ENCODE assay signal across 9 mouse cellular contexts in the genomic region with DNA sequence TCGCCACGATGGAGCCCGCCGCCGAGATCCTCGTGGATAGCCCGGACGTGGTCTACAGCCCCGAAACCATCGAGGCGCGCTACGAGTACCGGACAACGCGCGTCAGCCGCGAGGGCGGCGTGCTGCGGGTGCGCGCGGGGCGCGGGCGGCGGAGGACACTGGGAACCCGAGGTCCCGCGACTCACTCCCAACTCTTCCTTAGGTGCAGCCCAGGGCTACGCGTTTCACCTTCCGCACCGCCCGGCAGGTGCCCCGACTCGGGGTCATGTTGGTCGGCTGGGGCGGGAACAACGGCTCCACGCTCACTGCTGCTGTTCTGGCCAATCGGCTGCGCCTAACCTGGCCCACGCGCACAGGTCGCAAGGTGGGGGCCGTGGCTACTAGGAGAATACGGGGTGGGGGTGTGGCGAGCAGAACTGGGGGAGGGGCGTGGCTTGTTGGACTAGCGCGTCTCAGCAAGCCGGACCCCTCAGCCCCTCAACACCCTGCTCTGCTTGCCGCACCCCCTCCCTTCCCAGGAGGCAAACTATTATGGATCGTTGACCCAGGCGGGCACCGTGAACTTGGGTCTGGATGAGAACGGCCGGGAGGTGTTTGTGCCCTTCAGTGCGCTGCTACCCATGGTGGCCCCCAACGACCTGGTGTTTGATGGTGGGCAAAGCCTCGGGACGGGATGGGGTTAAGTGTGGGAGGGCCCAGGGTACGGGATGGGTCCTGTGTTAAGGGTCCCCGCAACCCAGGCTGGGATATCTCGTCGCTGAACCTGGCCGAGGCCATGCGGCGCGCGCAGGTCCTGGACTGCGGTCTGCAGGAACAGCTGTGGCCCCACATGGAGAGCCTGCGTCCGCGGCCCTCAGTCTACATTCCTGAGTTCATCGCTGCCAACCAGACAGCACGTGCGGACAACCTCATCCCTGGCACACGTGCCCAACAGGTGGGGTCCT. TPM values are rescaled to one million over a fixed set of nuclear protein-coding genes. Genes with fewer than 3 reads are reported as not detected.
DNase-seq lines count a peak whose midpoint lies in the region; ATAC-seq and TF ChIP-seq lines count a peak whose summit lies in the region.
"Had no signal": no experiment of that assay in that cellular context is flagged by ENCODE, and none has a peak within 500 bp of the region (broad histone marks: within the 10 kb centered on the region; RNA-seq: fewer than 3 reads in every experiment).

No protein-coding gene starts in this region.

- H3K27me3 ChIP-seq in heart, postnatal 0 days (ENCODE audit: control insufficient read depth, insufficient read depth, low read length) = no peaks in the 10 kb centered on the region
- no peaks in the 10 kb centered on the region; the same call in 1 of the 2 replicates for H3K27me3 ChIP-seq in limb, embryonic 12.5 days
- peaks cover 26% of the 10 kb centered on the region for H3K27me3 ChIP-seq in midbrain, embryonic 13.5 days

- peak; percentile 46 for DNase-seq in right cerebral cortex, postnatal 4 days
- no peak for DNase-seq in right cerebral cortex, postnatal 25 days
- DNase-seq in cerebellum, postnatal 10 days = peak; percentile 74 to 76
- DNase-seq in heart, postnatal 0 days (ENCODE audit: low spot score) = no peak
- DNase-seq in yolk sac, embryonic 10.5 days (ENCODE audit: low spot score) = peak; percentile 35
- DNase-seq in urinary bladder, postnatal 10 days (ENCODE audit: low spot score) = no peak

- TF ChIP-seq EP300 in heart, postnatal 0 days (IDR thresholded peaks at IDR 0.05; ENCODE audit: low read depth) = no peak

- TF ChIP-seq CTCF in heart, postnatal 0 days (IDR thresholded peaks at IDR 0.05; ENCODE audit: low read depth) = no peak

- peak overlapping the region; percentile 37 for H3K9ac ChIP-seq in heart, postnatal 0 days (replicated peaks; ENCODE audit: low read depth, low read length)
- peak overlapping the region; percentile 75 for H3K9ac ChIP-seq in limb, embryonic 12.5 days (replicated peaks)
- peak overlapping the region; percentile 78 for H3K9ac ChIP-seq in midbrain, embryonic 13.5 days (replicated peaks)

- peaks cover 25% of the 10 kb centered on the region for H3K36me3 ChIP-seq in heart, postnatal 0 days (replicated peaks; ENCODE audit: control insufficient read depth, insufficient read depth, low read length)
- H3K36me3 ChIP-seq in limb, embryonic 12.5 days = peaks cover 54% of the 10 kb centered on the region
- H3K36me3 ChIP-seq in midbrain, embryonic 13.5 days = peaks cover 40% of the 10 kb centered on the region

- H3K9me3 ChIP-seq in heart, postnatal 0 days (replicated peaks; ENCODE audit: control insufficient read depth, low read length) = no peaks in the 10 kb centered on the region
- H3K9me3 ChIP-seq in limb, embryonic 12.5 days = no peaks in the 10 kb centered on the region
- no peaks in the 10 kb centered on the region for H3K9me3 ChIP-seq in midbrain, embryonic 13.5 days

- peak overlapping the region; percentile 89 for H3K4me2 ChIP-seq in heart, postnatal 0 days (ENCODE audit: low read depth, low read length)
- H3K4me2 ChIP-seq in limb, embryonic 12.5 days = peak overlapping the region; percentile 96
- peak overlapping the region; percentile 97 for H3K4me2 ChIP-seq in midbrain, embryonic 13.5 days (replicated peaks)

- H3K4me1 ChIP-seq in heart, postnatal 0 days (ENCODE audit: control insufficient read depth, insufficient read depth) = peaks cover 14% of the 10 kb centered on the region; the same call in 1 of the 2 replicates
- peaks cover 66% of the 10 kb centered on the region for H3K4me1 ChIP-seq in limb, embryonic 12.5 days (replicated peaks)
- peaks cover 65% of the 10 kb centered on the region for H3K4me1 ChIP-seq in midbrain, embryonic 13.5 days (replicated peaks)

- no peak; the same call in 1 of the 2 replicates for ATAC-seq in heart, postnatal 0 days (ENCODE audit: insufficient read depth, low read depth)
- ATAC-seq in limb, embryonic 12.5 days (ENCODE audit: insufficient number of reproducible peaks, insufficient read depth, low FRiP score, low TSS enrichment, low read depth) = peak; percentile 17
- ATAC-seq in midbrain, embryonic 13.5 days = peak; percentile 17

- 10% methylated on average over 82 of the region's 82 CpGs for WGBS in heart, postnatal 0 days
- WGBS in limb, embryonic 12.5 days = 10% methylated on average over 81 of the region's 82 CpGs
- 10% methylated on average over 82 of the region's 82 CpGs for WGBS in midbrain, embryonic 13.5 days

- peak overlapping the region; percentile 49 for H3K4me3 ChIP-seq in heart, postnatal 0 days (ENCODE audit: low read depth, low read length)
- H3K4me3 ChIP-seq in limb, embryonic 12.5 days (replicated peaks) = peak overlapping the region; percentile 68
- H3K4me3 ChIP-seq in midbrain, embryonic 13.5 days (replicated peaks) = peak overlapping the region; percentile 59

- H3K27ac ChIP-seq in heart, postnatal 0 days (ENCODE audit: low read depth) = peak overlapping the region; percentile 56
- peak overlapping the region; percentile 87 for H3K27ac ChIP-seq in limb, embryonic 12.5 days
- H3K27ac ChIP-seq in midbrain, embryonic 13.5 days = peak overlapping the region; percentile 69

RNA-seq across cellular contexts. Expression of gene Isyna1, which starts 0.7 kb away (rescaled TPM):
- total RNA-seq in heart, postnatal 0 days (2014; rRNA removed; ENCODE audit: low replicate concordance) = 111 and 125 TPM in 2 replicates
- polyA plus RNA-seq in heart, postnatal 0 days (2015; fragmentation: Nextera tagmentation; extraction: Ambion mirVana) = 53.3 and 59.6 TPM in 2 replicates
- 177 and 180 TPM in 2 replicates for polyA plus RNA-seq in limb, embryonic 12.5 days (2016; fragmentation: Nextera tagmentation; extraction: Ambion mirVana)
- polyA plus RNA-seq in midbrain, embryonic 13.5 days (2015; fragmentation: Nextera tagmentation; extraction: Ambion mirVana) = 119 and 133 TPM in 2 replicates

RNA-seq across cellular contexts. Expression of gene Ssbp4, which starts 13.8 kb away (rescaled TPM):
- total RNA-seq in heart, postnatal 0 days (2014; rRNA removed; ENCODE audit: low replicate concordance) = 107 and 143 TPM in 2 replicates
- polyA plus RNA-seq in heart, postnatal 0 days (2015; fragmentation: Nextera tagmentation; extraction: Ambion mirVana) = 55.6 and 57.3 TPM in 2 replicates
- 137 and 151 TPM in 2 replicates for polyA plus RNA-seq in limb, embryonic 12.5 days (2016; fragmentation: Nextera tagmentation; extraction: Ambion mirVana)
- 123 and 129 TPM in 2 replicates for polyA plus RNA-seq in midbrain, embryonic 13.5 days (2015; fragmentation: Nextera tagmentation; extraction: Ambion mirVana)

RNA-seq across cellular contexts. Expression of gene Lrrc25, which starts 21.1 kb away (rescaled TPM):
- total RNA-seq in heart, postnatal 0 days (2014; rRNA removed; ENCODE audit: low replicate concordance) = 1.5 and 2.2 TPM in 2 replicates
- 1.3 and 1.6 TPM in 2 replicates for polyA plus RNA-seq in heart, postnatal 0 days (2015; fragmentation: Nextera tagmentation; extraction: Ambion mirVana)
- polyA plus RNA-seq in limb, embryonic 12.5 days (2016; fragmentation: Nextera tagmentation; extraction: Ambion mirVana) = 0.76 and 1.2 TPM in 2 replicates
- polyA plus RNA-seq in midbrain, embryonic 13.5 days (2015; fragmentation: Nextera tagmentation; extraction: Ambion mirVana) = 1.1 and 1.2 TPM in 2 replicates

RNA-seq across cellular contexts. Expression of gene Gdf15, which starts 37.4 kb away (rescaled TPM):
- total RNA-seq in heart, postnatal 0 days (2014; rRNA removed; ENCODE audit: low replicate concordance) = 0.15 and 5.4 TPM in 2 replicates
- polyA plus RNA-seq in heart, postnatal 0 days (2015; fragmentation: Nextera tagmentation; extraction: Ambion mirVana) = 1.4 and 1.7 TPM in 2 replicates
- polyA plus RNA-seq in limb, embryonic 12.5 days (2016; fragmentation: Nextera tagmentation; extraction: Ambion mirVana) = 0.15 TPM in 1 of 2 replicates, not detected in the other
- 0.30 TPM in 1 of 2 replicates, not detected in the other for polyA plus RNA-seq in midbrain, embryonic 13.5 days (2015; fragmentation: Nextera tagmentation; extraction: Ambion mirVana)
- total RNA-seq: common myeloid progenitor, adult 5-6 weeks had no signal

RNA-seq across cellular contexts. Expression of gene Ell, which starts 55.6 kb away (rescaled TPM):
- 7.3 and 13.9 TPM in 2 replicates for total RNA-seq in heart, postnatal 0 days (2014; rRNA removed; ENCODE audit: low replicate concordance)
- polyA plus RNA-seq in heart, postnatal 0 days (2015; fragmentation: Nextera tagmentation; extraction: Ambion mirVana) = 7.9 and 9.1 TPM in 2 replicates
- 18.7 and 21.2 TPM in 2 replicates for polyA plus RNA-seq in limb, embryonic 12.5 days (2016; fragmentation: Nextera tagmentation; extraction: Ambion mirVana)
- polyA plus RNA-seq in midbrain, embryonic 13.5 days (2015; fragmentation: Nextera tagmentation; extraction: Ambion mirVana) = 17.8 and 18.0 TPM in 2 replicates

Comparison
In these comparisons a context has a peak if more than half of its experiments do, and no peak if none do; other contexts are left out.
1. DNase-seq: peak in right cerebral cortex, postnatal 4 days (single experiment), cerebellum, postnatal 10 days (2 of 2) and yolk sac, embryonic 10.5 days (single experiment); none in right cerebral cortex, postnatal 25 days (single experiment), heart, postnatal 0 days (single experiment) and urinary bladder, postnatal 10 days (single experiment).
2. Peak in every context shown above with its lines, with median percentiles within 50 percentile points of each other: H3K27ac ChIP-seq, H3K4me2 ChIP-seq, H3K4me3 ChIP-seq and H3K9ac ChIP-seq.